Mouse (Mus musculus) forebrain, postnatal 0 days (tissue): Measurements from ENCODE around the gene Ppp2r5e. TPM values are rescaled to one million over a fixed set of nuclear protein-coding genes. Genes with fewer than 3 reads are reported as not detected.
A peak's percentile ranks its signal among the peaks of the same experiment; 100 is the strongest.

Experiments used
- ATAC-seq: fragments of 200-750 bp; cut with Nextera tagmentation; 2 replicates; pipeline ENCODE4 v1.8.0; 2017; ENCODE audit warnings: mild to moderate bottlenecking, moderate library complexity
- DNase-seq: peaks from one replicate; pipeline ENCODE4 v3.0.0-alpha.2; 2015
- H3K27ac ChIP-seq: fragments of 300-500 bp; sonication (generic); 2 replicates; pipeline ENCODE4 v1.5.1; 2014; ENCODE audit warnings: low read depth, mild to moderate bottlenecking, antibody characterized with exemption, low read length, moderate library complexity, mixed read lengths
- H3K27me3 ChIP-seq: fragments of 300-500 bp; sonication (generic); 2 replicates; pipeline ENCODE4 v1.6.1; 2014; ENCODE audit warnings: mild to moderate bottlenecking, low read length, mixed read lengths; ENCODE audit not compliant: insufficient read depth
- H3K36me3 ChIP-seq: fragments of 300-500 bp; sonication (generic); 2 replicates; pipeline ENCODE4 v1.6.1; 2014; ENCODE audit warnings: mild to moderate bottlenecking, moderate library complexity; ENCODE audit not compliant: insufficient read depth
- H3K4me1 ChIP-seq: fragments of 300-500 bp; sonication (generic); 2 replicates; pipeline ENCODE4 v1.6.1; 2014; ENCODE audit warnings: antibody characterized with exemption; ENCODE audit not compliant: insufficient read depth
- H3K4me2 ChIP-seq: fragments of 300-500 bp; sonication (generic); 2 replicates; pipeline ENCODE4 v1.6.1; 2014; ENCODE audit warnings: low read depth, mild to moderate bottlenecking, moderate library complexity
- H3K4me3 ChIP-seq: fragments of 300-500 bp; sonication (generic); 2 replicates; pipeline ENCODE4 v1.5.1; 2014; ENCODE audit warnings: low read depth, low read length, mixed read lengths
- H3K9ac ChIP-seq: fragments of 300-500 bp; sonication (generic); 2 replicates; pipeline ENCODE4 v1.6.1; 2014; ENCODE audit warnings: mild to moderate bottlenecking
- H3K9me3 ChIP-seq: fragments of 300-500 bp; sonication (generic); 2 replicates; pipeline ENCODE4 v1.6.1; 2016; ENCODE audit warnings: low read length
- CTCF ChIP-seq: sonication (generic); IDR thresholded peaks from 2 replicates; pipeline ENCODE4 v1.5.1; 2016; ENCODE audit warnings: antibody characterized with exemption, control low read depth, low read depth
- WGBS: fragments of 180-500 bp; shearing (Covaris S2); extraction: QIAGEN DNeasy Blood & Tissue Kit; methylation state at CpG from one replicate; pipeline ENCODE4 v1.1.7; 2014; 5-methylcytosine and 5-hydroxymethylcytosine counted together
- polyA plus RNA-seq: library from polyadenylated mRNA; unstranded; fragments of >200 nt; fragmentation: Nextera tagmentation; extraction: Ambion mirVana; gene quantifications from 2 replicates; pipeline ENCODE4 v1.2.1, GENCODE M21; 2015
- total RNA-seq: library from RNA; depleted of rRNA; stranded (reverse); fragments of >200 nt; gene quantifications from 2 replicates; pipeline ENCODE4 v1.2.3, GENCODE M21; 2014

Ppp2r5e gene
- total and polyA plus RNA-seq, 2 experiments from 2014 or later, result 26.7 to 50.8 TPM

DNA sequence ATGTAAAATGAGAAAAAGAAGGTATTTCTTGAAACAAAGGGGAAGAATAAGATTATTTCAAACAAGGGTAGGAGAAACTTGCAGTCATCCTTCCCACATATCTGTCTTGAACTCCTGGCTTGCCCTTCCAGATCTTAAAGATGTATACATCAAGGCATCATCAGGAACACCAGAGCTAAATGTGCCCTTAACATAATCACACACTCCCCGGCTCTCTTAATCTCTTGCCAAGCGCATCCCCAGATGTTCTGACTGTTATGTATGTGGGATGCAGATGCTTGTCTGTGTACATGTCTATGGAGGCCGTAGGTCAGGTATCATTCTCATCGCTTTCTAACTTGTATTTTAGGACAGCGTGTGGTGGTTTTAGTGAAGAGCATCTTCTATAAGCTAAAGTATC, 27.2 kb upstream of the Ppp2r5e start:
- DNase-seq, result no peak
- no peak for ATAC-seq
- Histone ChIP-seq H3K27ac (no peak overlapping the region), H3K4me3 (no peak overlapping the region), H3K27me3 (no peaks in the 10 kb centered on the region), H3K36me3 (no peaks in the 10 kb centered on the region), H3K4me1 (no peaks in the 10 kb centered on the region), H3K4me2 (no peak overlapping the region), H3K9me3 (no peaks in the 10 kb centered on the region), H3K9ac (no peak overlapping the region)
- TF ChIP-seq CTCF, result no peak
- 96% methylated on average over 5 of the region's 5 CpGs for whole genome bisulfite sequencing

DNA sequence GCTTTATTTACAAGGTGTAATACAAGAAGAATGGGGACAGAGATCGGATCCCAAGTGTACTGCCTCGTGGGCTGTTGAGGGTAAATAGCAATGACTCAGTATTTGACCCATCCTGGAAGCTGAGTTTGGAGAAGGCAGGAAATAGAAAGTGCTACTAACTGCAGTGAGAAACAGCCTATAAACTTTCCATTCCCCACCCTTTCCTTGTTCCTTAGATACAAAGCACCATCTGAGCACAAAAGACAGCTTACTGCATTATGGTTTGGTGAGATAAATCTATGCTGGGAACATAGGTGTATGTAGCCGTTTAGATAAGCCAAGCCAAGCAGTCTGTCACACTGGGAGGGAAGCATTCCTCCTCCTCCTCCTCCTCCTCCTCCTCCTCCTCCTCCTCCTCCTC, 26.8 kb upstream of the Ppp2r5e start:
- Histone ChIP-seq H3K27ac (no peak overlapping the region), H3K27me3 (no peaks in the 10 kb centered on the region), H3K4me1 (no peaks in the 10 kb centered on the region), H3K36me3 (no peaks in the 10 kb centered on the region), H3K9ac (no peak overlapping the region), H3K9me3 (no peaks in the 10 kb centered on the region), H3K4me3 (no peak overlapping the region), H3K4me2 (no peak overlapping the region)
- ATAC-seq, result no peak
- no peak for DNase-seq
- 78% methylated on average over 3 of the region's 3 CpGs for WGBS
- TF ChIP-seq CTCF, result no peak

DNA sequence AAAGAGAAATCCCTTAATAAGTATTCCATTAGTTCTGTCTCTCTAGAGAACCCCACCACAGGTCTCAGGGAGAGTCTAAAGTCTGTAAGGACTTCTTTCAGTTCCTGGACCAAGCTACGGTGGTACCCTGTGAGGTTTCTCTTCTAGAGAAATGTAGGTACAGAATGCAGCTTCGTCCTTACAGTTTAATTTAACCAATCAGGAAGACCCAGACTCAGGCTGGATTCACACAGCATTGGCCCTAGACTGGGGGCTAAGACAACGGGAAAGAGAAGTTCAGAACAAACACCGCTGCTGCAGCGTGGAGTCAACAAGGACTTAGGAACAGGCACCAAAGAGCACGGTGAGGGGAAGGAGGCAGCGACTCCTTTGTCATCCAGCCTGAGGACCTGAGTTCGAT, 20.8 kb upstream of the Ppp2r5e start:
- TF ChIP-seq CTCF, result no peak
- Histone ChIP-seq H3K4me2 (no peak overlapping the region), H3K4me3 (no peak overlapping the region), H3K36me3 (no peaks in the 10 kb centered on the region), H3K27ac (no peak overlapping the region), H3K9ac (no peak overlapping the region), H3K27me3 (no peaks in the 10 kb centered on the region), H3K4me1 (no peaks in the 10 kb centered on the region), H3K9me3 (no peaks in the 10 kb centered on the region)
- no peak for DNase-seq
- WGBS, result 64% methylated on average over 8 of the region's 8 CpGs
- ATAC-seq, result no peak

DNA sequence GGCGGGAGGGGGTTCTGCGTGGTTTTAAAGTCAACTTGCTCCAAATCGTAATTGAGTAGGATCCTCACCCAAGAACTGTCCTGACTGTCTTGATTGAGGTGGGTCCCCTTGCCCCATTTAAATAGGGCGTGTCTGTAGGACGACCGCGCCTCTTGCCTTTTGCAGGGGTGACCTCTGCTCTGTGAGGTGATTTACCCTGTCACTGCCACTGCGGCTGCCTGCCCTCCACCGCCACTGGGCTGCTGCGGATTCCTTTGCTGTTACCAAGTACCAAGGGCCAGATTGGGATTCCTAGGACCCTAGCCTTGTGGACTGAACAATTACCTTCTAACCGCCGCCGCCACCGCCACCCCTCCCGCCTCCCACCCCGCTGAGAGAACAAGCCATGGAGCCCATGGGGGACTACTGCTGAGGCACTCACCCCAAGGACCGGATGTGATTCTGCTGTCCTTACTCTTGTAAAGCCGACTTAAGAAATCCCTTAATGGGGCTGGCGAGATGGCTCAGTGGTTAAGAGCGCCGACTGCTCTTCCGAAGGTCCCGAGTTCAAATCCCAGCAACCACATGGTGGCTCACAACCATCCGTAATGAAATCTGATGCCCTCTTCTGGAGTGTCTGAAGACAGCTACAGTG, 20.2 kb upstream of the Ppp2r5e start:
- no peaks in the 10 kb centered on the region for H3K36me3 ChIP-seq
- H3K4me3 ChIP-seq, result no peak overlapping the region
- H3K27me3 ChIP-seq, result no peaks in the 10 kb centered on the region
- H3K4me2 ChIP-seq, result peak overlapping the region; percentile 28; the same call in 1 of the 2 replicates
- 10% methylated on average over 23 of the region's 24 CpGs for WGBS
- no peak overlapping the region for H3K27ac ChIP-seq
- H3K4me1 ChIP-seq, result no peaks in the 10 kb centered on the region
- TF ChIP-seq CTCF, result no peak
- no peak for ATAC-seq
- no peak for DNase-seq
- H3K9me3 ChIP-seq, result no peaks in the 10 kb centered on the region
- no peak overlapping the region for H3K9ac ChIP-seq

DNA sequence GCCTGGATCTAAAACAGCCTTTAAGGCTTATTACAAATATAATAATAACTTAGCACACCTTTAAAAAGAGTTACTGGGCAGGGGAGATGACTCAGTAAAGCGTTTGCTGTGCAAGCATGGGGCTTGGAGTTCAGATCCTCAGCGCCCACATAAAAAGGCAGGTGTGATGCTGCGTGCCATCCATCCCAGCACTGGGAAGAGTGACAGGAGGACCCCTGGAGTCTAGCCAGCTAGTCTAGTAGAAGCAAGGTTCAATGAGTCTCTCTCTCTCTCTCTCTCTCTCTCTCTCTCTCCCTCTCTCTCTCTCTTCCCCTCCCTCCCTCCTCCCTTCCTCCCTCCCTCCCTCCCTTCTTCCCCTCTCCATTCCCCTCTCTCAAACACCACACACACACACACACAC, 19.5 kb upstream of the Ppp2r5e start:
- H3K9me3 ChIP-seq, result no peaks in the 10 kb centered on the region
- WGBS, result 45% methylated on average over 3 of the region's 3 CpGs
- ATAC-seq (no peak), DNase-seq (no peak)
- no peak overlapping the region for H3K27ac ChIP-seq
- no peaks in the 10 kb centered on the region for H3K4me1 ChIP-seq
- no peaks in the 10 kb centered on the region for H3K36me3 ChIP-seq
- H3K27me3 ChIP-seq, result no peaks in the 10 kb centered on the region
- no peak overlapping the region for H3K4me2 ChIP-seq
- H3K4me3 ChIP-seq, result no peak overlapping the region
- TF ChIP-seq CTCF, result no peak
- H3K9ac ChIP-seq, result no peak overlapping the region

DNA sequence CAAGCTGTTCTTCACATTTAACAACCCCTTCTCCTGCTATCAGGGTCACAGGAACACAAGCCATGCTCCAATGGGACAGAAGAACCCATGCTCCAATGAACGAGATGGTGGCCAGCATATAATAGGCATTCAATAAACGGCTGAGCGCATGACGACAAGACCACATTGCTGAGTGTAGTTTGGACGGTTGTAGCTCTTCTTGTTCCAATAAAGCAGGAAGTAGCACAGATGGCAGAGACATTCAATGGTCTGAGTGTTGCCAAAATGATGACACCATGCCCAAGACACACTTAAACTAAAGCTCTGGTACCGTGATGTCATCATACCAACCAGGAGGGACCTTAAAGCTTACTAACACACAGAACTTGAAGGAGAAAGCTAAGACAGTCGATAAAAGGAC, 16.7 kb upstream of the Ppp2r5e start:
- H3K27ac ChIP-seq, result peak overlapping the region; percentile 29
- 60% methylated on average over 7 of the region's 7 CpGs for WGBS
- H3K4me1 ChIP-seq, result no peaks in the 10 kb centered on the region
- DNase-seq (peak; percentile 76), ATAC-seq (peak; percentile 89)
- no peaks in the 10 kb centered on the region for H3K9me3 ChIP-seq
- H3K9ac ChIP-seq, result no peak overlapping the region
- TF ChIP-seq CTCF, result no peak
- H3K27me3 ChIP-seq, result no peaks in the 10 kb centered on the region
- H3K4me3 ChIP-seq, result no peak overlapping the region
- no peaks in the 10 kb centered on the region for H3K36me3 ChIP-seq
- no peak overlapping the region; the same call in 1 of the 2 replicates for H3K4me2 ChIP-seq

DNA sequence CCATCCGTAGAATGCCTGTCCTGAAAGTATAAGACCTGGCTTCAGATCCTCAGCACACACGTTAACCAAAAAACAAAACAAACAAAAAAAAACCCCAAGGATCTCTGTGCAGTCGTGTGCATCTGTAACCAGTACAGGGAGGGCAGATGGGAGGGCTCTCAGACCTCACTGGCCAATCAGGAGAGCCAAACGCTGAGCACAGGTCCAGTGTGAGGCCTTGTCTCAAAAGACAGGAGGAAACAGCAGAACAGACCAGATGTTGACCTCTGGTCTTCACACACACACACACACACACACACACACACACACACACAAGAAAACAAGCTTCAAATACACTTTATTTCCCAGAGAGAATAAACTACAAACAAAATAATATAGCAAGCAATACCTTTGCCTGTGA, 3.4 kb upstream of the Ppp2r5e start:
- H3K36me3 ChIP-seq, result no peaks in the 10 kb centered on the region
- ATAC-seq (no peak), DNase-seq (no peak)
- no peaks in the 10 kb centered on the region for H3K9me3 ChIP-seq
- no peaks in the 10 kb centered on the region for H3K27me3 ChIP-seq
- no peak overlapping the region for H3K4me2 ChIP-seq
- no peak overlapping the region for H3K27ac ChIP-seq
- no peak for TF ChIP-seq CTCF
- WGBS, result 22% methylated on average over 4 of the region's 4 CpGs
- H3K4me3 ChIP-seq, result no peak overlapping the region
- H3K9ac ChIP-seq, result no peak overlapping the region
- H3K4me1 ChIP-seq, result peaks cover 1% of the 10 kb centered on the region; the same call in 1 of the 2 replicates
